Mouse (Mus musculus): ENCODE measurements around the gene Atp1a2.

DNA sequence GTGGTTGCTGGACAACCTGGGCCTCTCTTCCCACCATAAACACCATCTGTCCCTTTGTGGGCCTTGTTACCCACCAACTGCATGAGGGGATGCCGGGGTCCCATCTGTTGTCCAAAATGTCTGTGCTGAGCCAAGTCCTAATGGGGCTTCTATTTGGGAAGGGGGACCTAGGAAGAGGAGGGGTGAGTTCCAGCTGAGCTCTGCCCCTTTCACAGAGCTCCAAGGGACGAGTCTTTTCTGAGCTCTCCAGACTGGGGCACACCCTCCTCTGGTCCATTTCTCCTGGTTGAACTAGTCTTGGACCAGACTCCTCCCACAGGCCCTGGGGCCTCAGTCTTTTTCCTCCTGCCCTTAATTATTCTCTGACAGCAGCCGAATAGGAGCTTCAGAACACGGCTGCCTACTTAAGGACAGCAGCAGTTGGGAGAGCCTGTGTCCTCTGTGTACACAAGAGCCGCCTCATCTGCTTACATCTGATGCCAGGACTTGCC lies 22.1 kb upstream of the Atp1a2 start:
- TF ChIP-seq CTCF (IDR thresholded peaks at IDR 0.05), result no peak
- no peak for TF ChIP-seq EP300 (IDR thresholded peaks at IDR 0.05)
